Mouse (Mus musculus): ENCODE results near the gene Dach1. TPM values are rescaled to one million over a fixed set of nuclear protein-coding genes. Genes with fewer than 3 reads are reported as not detected.

The Dach1 gene
- polyA plus RNA-seq, 1 experiment, result 6.3 TPM

DNA sequence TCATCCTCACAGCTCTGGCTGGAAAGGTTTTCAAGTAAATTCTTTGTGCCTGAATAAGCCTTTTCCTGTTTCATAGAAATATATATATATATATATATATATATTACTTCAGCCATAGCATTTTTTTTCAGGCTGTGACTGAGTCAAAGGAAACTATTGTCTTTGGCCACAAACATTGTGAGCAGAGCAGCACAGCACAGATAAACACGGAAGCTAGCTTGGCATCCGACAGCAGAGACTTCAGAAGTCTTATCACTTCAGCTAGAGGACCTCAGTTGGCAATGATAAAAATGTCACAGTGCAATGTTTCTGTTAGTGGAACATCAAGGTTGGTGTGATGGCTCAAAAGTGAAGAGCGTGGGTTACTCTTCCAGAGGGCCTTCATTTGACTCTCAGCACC, 186.3 kb downstream of the Dach1 start:
- Histone ChIP-seq H3K4me1 (ENCODE audit: control insufficient read depth, insufficient read depth, low read length) (no peaks in the 10 kb centered on the region), H3K4me3 (replicated peaks; ENCODE audit: control insufficient read depth, low read depth, low read length) (no peak overlapping the region)
- 60% methylated on average over 3 of the region's 3 CpGs for WGBS

DNA sequence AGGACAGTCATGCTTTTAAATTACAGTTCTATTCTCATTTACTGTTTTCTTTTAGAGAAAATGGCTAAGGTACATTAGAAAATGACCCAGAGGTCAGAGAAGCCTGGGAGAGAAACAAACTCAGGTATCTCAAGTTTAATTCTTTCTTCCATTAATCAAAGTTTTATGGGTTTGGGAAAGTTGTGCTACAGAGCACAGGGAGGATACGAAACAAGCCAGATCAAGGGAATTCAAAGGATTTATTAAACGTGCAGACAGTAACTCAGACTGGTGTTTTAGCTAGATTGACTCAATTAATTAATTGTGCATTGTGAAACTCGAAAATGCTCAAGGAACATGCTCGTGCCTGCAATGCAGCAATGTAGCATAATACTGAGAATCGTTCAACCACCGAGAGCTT, 186.9 kb downstream of the Dach1 start:
- TF ChIP-seq POLR2A (IDR thresholded peaks at IDR 0.05; ENCODE audit: borderline replicate concordance, control insufficient read depth, low read depth, low read length) (no peak), CTCF (IDR thresholded peaks at IDR 0.05; ENCODE audit: control insufficient read depth, insufficient read depth, low read length) (no peak)
- 81% methylated on average over 6 of the region's 6 CpGs for WGBS
- Histone ChIP-seq H3K27ac (ENCODE audit: control insufficient read depth, insufficient read depth, low read depth, low read length, poor library complexity) (no peak overlapping the region), H3K4me3 (replicated peaks; ENCODE audit: control insufficient read depth, low read depth, low read length) (no peak overlapping the region), H3K4me1 (ENCODE audit: control insufficient read depth, insufficient read depth, low read length) (no peaks in the 10 kb centered on the region)

More for the DNA sequence above, 186.3 kb downstream of the Dach1 start:
- TF ChIP-seq POLR2A (IDR thresholded peaks at IDR 0.05; ENCODE audit: borderline replicate concordance, control insufficient read depth, low read depth, low read length) (no peak), CTCF (IDR thresholded peaks at IDR 0.05; ENCODE audit: control insufficient read depth, insufficient read depth, low read length) (no peak)
- no peak overlapping the region for H3K27ac ChIP-seq (ENCODE audit: control insufficient read depth, insufficient read depth, low read depth, low read length, poor library complexity)

DNA sequence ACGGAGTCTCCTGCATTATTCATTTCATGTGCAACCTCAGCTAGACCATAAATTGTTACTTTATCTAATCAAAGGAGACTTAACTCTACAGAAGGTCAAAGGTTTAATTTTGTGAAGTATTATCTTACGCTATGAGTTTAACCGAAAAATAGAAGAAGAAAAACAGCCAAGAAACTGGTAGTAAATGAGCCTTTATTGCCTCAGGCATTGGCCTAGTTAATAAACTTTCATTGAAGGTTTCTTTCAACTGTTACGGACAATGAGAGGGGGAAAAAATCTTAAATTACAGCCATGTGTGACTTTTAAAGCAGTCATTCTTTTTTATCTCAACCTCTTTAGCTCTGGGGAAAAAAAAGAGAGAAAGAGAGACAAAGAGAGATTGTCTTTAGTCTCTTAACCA, 188.7 kb downstream of the Dach1 start:
- no peak overlapping the region for H3K4me3 ChIP-seq (replicated peaks; ENCODE audit: control insufficient read depth, low read depth, low read length)
- 87% methylated on average over 4 of the region's 4 CpGs for WGBS
- H3K4me1 ChIP-seq (ENCODE audit: control insufficient read depth, insufficient read depth, low read length), result no peaks in the 10 kb centered on the region
- no peak for TF ChIP-seq POLR2A (IDR thresholded peaks at IDR 0.05; ENCODE audit: borderline replicate concordance, control insufficient read depth, low read depth, low read length)
- TF ChIP-seq CTCF (IDR thresholded peaks at IDR 0.05; ENCODE audit: control insufficient read depth, insufficient read depth, low read length), result no peak
- no peak overlapping the region for H3K27ac ChIP-seq (ENCODE audit: control insufficient read depth, insufficient read depth, low read depth, low read length, poor library complexity)

DNA sequence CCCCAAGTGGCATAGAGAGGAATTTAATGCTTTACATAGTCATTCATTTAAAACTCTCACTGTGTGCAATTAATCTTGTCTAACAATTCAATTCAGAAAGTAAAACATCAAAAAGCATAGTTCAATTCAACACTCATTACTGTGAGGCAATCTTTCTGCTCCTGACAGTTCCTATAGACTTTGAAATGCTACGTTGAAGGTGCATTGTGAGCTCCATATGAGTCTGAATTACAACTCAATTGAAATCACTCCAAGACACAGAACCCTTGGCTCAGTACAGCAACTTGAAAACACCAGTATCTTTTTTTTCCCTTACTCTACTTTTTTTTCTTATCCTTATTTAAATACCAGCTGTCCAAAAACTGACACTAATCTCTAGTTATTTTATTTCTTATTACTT, 193.5 kb downstream of the Dach1 start:
- no peak overlapping the region for H3K4me3 ChIP-seq (replicated peaks; ENCODE audit: control insufficient read depth, low read depth, low read length)
- TF ChIP-seq POLR2A (IDR thresholded peaks at IDR 0.05; ENCODE audit: borderline replicate concordance, control insufficient read depth, low read depth, low read length) (no peak), CTCF (IDR thresholded peaks at IDR 0.05; ENCODE audit: control insufficient read depth, insufficient read depth, low read length) (no peak)
- no peak overlapping the region for H3K27ac ChIP-seq (ENCODE audit: control insufficient read depth, insufficient read depth, low read depth, low read length, poor library complexity)
- H3K4me1 ChIP-seq (ENCODE audit: control insufficient read depth, insufficient read depth, low read length), result no peaks in the 10 kb centered on the region
- WGBS, result 79% methylated on average over 1 of the region's 1 CpGs

DNA sequence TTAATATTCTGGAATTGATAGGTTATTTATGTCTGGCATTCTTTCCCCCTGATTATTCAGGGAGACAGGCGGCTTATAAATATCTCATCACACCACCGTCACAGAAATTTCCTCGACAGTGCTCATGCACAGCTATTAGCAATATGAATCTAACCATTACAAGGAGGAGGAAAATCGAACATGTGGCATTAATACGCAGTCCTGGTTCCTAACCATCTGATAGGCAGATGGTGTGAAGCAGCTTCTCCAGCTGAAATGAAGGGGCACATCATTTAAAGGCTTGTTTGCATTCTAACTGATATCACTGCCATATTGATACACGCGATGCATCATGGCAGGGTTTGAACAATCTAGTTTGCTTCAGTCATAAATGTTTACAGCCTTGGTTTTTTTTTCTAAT, 194.1 kb downstream of the Dach1 start:
- no peak overlapping the region for H3K27ac ChIP-seq (ENCODE audit: control insufficient read depth, insufficient read depth, low read depth, low read length, poor library complexity)
- no peak overlapping the region for H3K4me3 ChIP-seq (replicated peaks; ENCODE audit: control insufficient read depth, low read depth, low read length)
- no peaks in the 10 kb centered on the region for H3K4me1 ChIP-seq (ENCODE audit: control insufficient read depth, insufficient read depth, low read length)
- WGBS, result 93% methylated on average over 7 of the region's 7 CpGs
- TF ChIP-seq CTCF (IDR thresholded peaks at IDR 0.05; ENCODE audit: control insufficient read depth, insufficient read depth, low read length) (no peak), POLR2A (IDR thresholded peaks at IDR 0.05; ENCODE audit: borderline replicate concordance, control insufficient read depth, low read depth, low read length) (no peak)

DNA sequence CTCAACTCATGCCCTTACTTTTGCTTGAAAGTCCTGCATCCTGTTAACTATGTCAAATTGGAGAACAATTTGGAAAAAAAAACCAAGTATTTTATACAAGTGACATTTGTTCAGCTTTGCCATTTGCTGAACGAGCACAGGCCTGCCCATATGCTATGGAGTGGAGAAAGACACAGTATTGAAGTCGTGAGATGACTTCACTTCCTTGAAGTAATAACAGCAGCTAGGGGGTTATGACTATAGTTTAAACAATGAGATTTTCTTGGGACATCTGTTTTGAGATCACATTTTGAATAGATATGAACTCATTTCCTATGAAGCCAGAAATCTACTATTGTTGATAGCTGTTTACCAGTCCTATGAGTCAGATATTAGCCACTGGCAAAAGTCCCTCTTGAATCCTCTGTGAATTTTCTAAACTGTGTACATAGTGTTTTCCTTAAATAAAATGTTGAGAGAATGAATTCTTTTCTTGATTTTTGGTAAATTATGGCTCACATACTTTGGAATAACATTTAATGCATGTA, 205.0 kb downstream of the Dach1 start:
- Histone ChIP-seq H3K4me3 (replicated peaks; ENCODE audit: control insufficient read depth, low read depth, low read length) (no peak overlapping the region), H3K27ac (ENCODE audit: control insufficient read depth, insufficient read depth, low read depth, low read length, poor library complexity) (no peak overlapping the region), H3K4me1 (ENCODE audit: control insufficient read depth, insufficient read depth, low read length) (no peaks in the 10 kb centered on the region)
- WGBS, result 71% methylated on average over 2 of the region's 2 CpGs
- no peak for TF ChIP-seq POLR2A (IDR thresholded peaks at IDR 0.05; ENCODE audit: borderline replicate concordance, control insufficient read depth, low read depth, low read length)
- TF ChIP-seq CTCF (IDR thresholded peaks at IDR 0.05; ENCODE audit: control insufficient read depth, insufficient read depth, low read length), result no peak

DNA sequence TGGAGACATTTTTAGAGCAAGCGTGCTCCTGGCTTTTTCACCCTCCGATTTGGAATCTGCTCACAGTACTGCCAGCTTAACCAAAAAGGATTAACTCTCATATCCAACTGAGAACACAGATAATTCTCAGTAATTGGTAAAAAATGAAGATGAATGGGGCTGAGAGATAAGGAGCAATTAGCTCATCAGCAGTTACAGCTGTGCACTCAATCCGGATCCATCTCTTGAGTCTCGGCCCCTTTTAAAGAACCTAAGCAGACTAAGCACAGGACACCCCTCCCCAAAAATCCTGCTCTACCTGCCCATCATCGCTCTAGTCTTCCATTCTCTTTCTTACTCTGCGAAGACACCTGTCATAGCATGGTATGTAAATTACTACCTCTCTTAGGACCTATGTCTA, 205.9 kb downstream of the Dach1 start:
- 80% methylated on average over 6 of the region's 6 CpGs for WGBS
- TF ChIP-seq CTCF (IDR thresholded peaks at IDR 0.05; ENCODE audit: control insufficient read depth, insufficient read depth, low read length), result no peak
- no peak for TF ChIP-seq POLR2A (IDR thresholded peaks at IDR 0.05; ENCODE audit: borderline replicate concordance, control insufficient read depth, low read depth, low read length)
- no peaks in the 10 kb centered on the region for H3K4me1 ChIP-seq (ENCODE audit: control insufficient read depth, insufficient read depth, low read length)
- H3K4me3 ChIP-seq (replicated peaks; ENCODE audit: control insufficient read depth, low read depth, low read length), result no peak overlapping the region
- H3K27ac ChIP-seq (ENCODE audit: control insufficient read depth, insufficient read depth, low read depth, low read length, poor library complexity), result no peak overlapping the region

DNA sequence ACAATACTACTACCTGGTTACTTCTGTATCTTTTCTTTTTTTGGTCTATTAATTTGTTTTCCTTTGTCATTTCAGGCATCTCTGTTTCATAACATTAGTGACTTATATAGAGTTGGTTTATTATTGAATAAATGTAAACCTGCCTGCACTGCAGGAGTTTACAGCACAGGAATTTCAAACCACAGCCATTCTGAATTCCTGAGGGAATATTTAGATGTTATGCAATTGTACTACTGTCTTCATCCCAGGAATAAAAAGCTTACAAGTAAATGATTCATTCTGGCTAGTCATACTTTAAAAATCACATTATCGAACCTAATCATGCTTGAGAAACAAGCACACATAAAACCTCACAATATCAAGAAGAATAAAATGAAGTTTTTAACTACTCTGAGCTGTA, 213.2 kb downstream of the Dach1 start:
- no peaks in the 10 kb centered on the region for H3K4me1 ChIP-seq (ENCODE audit: control insufficient read depth, insufficient read depth, low read length)
- TF ChIP-seq CTCF (IDR thresholded peaks at IDR 0.05; ENCODE audit: control insufficient read depth, insufficient read depth, low read length) (no peak), POLR2A (IDR thresholded peaks at IDR 0.05; ENCODE audit: borderline replicate concordance, control insufficient read depth, low read depth, low read length) (no peak)
- H3K4me3 ChIP-seq (replicated peaks; ENCODE audit: control insufficient read depth, low read depth, low read length), result no peak overlapping the region
- 74% methylated on average over 1 of the region's 1 CpGs for WGBS
- H3K27ac ChIP-seq (ENCODE audit: control insufficient read depth, insufficient read depth, low read depth, low read length, poor library complexity), result no peak overlapping the region

DNA sequence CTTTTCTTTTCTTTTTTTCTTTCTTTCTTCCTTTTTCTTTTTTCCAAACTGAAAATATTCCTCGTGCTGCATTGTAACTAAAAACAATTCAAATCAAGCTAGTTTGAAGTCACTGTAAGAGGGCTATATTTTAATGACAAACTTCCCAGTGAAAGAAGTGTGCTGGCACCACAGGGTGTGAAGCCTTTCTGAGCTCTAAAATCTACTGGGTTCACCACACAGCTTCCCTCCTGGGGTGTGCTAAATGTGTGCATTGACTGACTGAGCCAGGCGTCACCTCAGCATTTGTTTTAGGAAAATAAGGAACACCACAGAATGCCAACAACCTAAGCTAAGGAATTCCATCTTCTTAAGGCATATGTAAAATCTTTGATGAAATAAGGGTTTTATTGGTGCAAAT, 224.1 kb downstream of the Dach1 start:
- TF ChIP-seq POLR2A (IDR thresholded peaks at IDR 0.05; ENCODE audit: borderline replicate concordance, control insufficient read depth, low read depth, low read length), result no peak
- no peak for TF ChIP-seq CTCF (IDR thresholded peaks at IDR 0.05; ENCODE audit: control insufficient read depth, insufficient read depth, low read length)
- Histone ChIP-seq H3K27ac (ENCODE audit: control insufficient read depth, insufficient read depth, low read depth, low read length, poor library complexity) (no peak overlapping the region), H3K4me3 (replicated peaks; ENCODE audit: control insufficient read depth, low read depth, low read length) (no peak overlapping the region), H3K4me1 (ENCODE audit: control insufficient read depth, insufficient read depth, low read length) (no peaks in the 10 kb centered on the region)
- 71% methylated on average over 2 of the region's 2 CpGs for WGBS

All from bone marrow, adult 2 months (tissue).